In the genomic region with DNA sequence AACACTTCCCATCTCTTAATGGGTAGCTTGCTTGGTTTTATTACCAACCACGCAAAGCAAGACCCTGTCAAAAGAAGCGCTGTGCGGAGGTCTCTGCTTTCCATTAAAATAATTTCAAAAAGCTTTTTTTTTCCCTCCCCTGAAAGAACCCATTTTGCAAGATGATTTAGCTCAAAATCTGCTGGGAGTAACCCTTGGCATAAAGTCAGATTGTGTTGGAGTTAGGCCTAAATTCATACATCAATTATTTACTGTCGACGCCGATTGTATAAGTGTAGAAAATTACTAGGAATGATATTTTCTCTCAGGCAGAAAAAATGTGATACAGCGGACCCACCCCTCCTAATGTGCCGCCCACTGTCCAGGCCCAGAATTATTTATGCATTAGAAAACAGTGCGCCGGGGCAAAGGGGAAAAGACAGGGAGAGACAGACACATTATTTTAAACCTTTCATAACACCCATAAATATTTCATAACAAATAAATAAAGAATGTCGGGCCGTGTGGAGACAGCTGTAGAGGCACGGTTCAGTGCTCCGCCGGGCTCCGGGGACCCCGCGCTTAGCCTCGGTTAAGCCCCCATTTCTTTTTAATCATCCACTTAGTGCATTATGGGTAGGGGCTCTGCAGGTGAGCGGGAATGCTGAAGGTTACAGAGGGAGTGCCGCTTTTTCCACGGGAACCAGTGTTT, we compare ENCODE assay signal across 10 mouse cellular contexts.
DNase-seq lines count a peak whose midpoint lies in the region; ATAC-seq and TF ChIP-seq lines count a peak whose summit lies in the region.
"Had no signal": no experiment of that assay in that cellular context is flagged by ENCODE, and none has a peak within 500 bp of the region (broad histone marks: within the 10 kb centered on the region; RNA-seq: fewer than 3 reads in every experiment).

No protein-coding gene starts in this region.

- peak overlapping the region; percentile 33 for H3K4me2 ChIP-seq in intestine, embryonic 14.5 days (ENCODE audit: low read length)
- H3K4me2 ChIP-seq in intestine, postnatal 0 days (replicated peaks; ENCODE audit: low read depth) = no peak overlapping the region
- H3K4me2 ChIP-seq in midbrain, embryonic 13.5 days (replicated peaks) = peak overlapping the region; percentile 38
- H3K4me2 ChIP-seq in liver, embryonic 12.5 days = no peak overlapping the region

- 38% methylated on average over 22 of the region's 22 CpGs for WGBS in intestine, embryonic 14.5 days
- 52% methylated on average over 22 of the region's 22 CpGs for WGBS in intestine, postnatal 0 days
- 39% methylated on average over 22 of the region's 22 CpGs for WGBS in midbrain, embryonic 13.5 days
- WGBS in liver, embryonic 12.5 days (ENCODE audit: insufficient replicate concordance) = 62% methylated on average over 22 of the region's 22 CpGs

- ATAC-seq in intestine, embryonic 14.5 days (replicated peaks; ENCODE audit: low FRiP score, low TSS enrichment, low read depth) = no peak
- ATAC-seq in intestine, postnatal 0 days = no peak
- ATAC-seq in midbrain, embryonic 13.5 days = peak; percentile 86
- no peak for ATAC-seq in liver, embryonic 12.5 days
- ATAC-seq: inflammation-experienced regulatory T-cells, adult 6 months had no signal

- H3K4me3 ChIP-seq in intestine, embryonic 14.5 days (ENCODE audit: low read depth, low read length) = no peak overlapping the region
- H3K4me3 ChIP-seq in intestine, postnatal 0 days (ENCODE audit: low read depth, low read length) = no peak overlapping the region
- no peak overlapping the region for H3K4me3 ChIP-seq in midbrain, embryonic 13.5 days (replicated peaks)
- H3K4me3 ChIP-seq in liver, embryonic 12.5 days = no peak overlapping the region
- H3K4me3 ChIP-seq: heart, adult 2 months had no signal

- H3K27ac ChIP-seq in intestine, embryonic 14.5 days (ENCODE audit: low read depth) = no peak overlapping the region
- no peak overlapping the region for H3K27ac ChIP-seq in intestine, postnatal 0 days (ENCODE audit: low read depth, low read length)
- H3K27ac ChIP-seq in midbrain, embryonic 13.5 days = peak overlapping the region; percentile 36; the same call in 1 of the 2 replicates
- H3K27ac ChIP-seq in liver, embryonic 12.5 days = no peak overlapping the region
- H3K27ac ChIP-seq: heart, adult 2 months had no signal

- H3K36me3 ChIP-seq in intestine, embryonic 14.5 days (ENCODE audit: control insufficient read depth, insufficient read depth, low read length) = no peaks in the 10 kb centered on the region
- no peaks in the 10 kb centered on the region for H3K36me3 ChIP-seq in intestine, postnatal 0 days (ENCODE audit: control insufficient read depth, insufficient read depth)
- no peaks in the 10 kb centered on the region for H3K36me3 ChIP-seq in midbrain, embryonic 13.5 days
- H3K36me3 ChIP-seq in liver, embryonic 12.5 days = no peaks in the 10 kb centered on the region

- no peak for TF ChIP-seq CTCF in intestine, postnatal 0 days (IDR thresholded peaks at IDR 0.05; ENCODE audit: low read depth)

- H3K9me3 ChIP-seq in intestine, embryonic 14.5 days (ENCODE audit: control insufficient read depth, low read length) = no peaks in the 10 kb centered on the region
- H3K9me3 ChIP-seq in intestine, postnatal 0 days (ENCODE audit: control insufficient read depth) = no peaks in the 10 kb centered on the region
- H3K9me3 ChIP-seq in midbrain, embryonic 13.5 days = no peaks in the 10 kb centered on the region
- H3K9me3 ChIP-seq in liver, embryonic 12.5 days (replicated peaks) = no peaks in the 10 kb centered on the region

- H3K9ac ChIP-seq in intestine, embryonic 14.5 days (ENCODE audit: low read length) = no peak overlapping the region
- no peak overlapping the region for H3K9ac ChIP-seq in intestine, postnatal 0 days (ENCODE audit: low read depth, low read length)
- no peak overlapping the region for H3K9ac ChIP-seq in midbrain, embryonic 13.5 days (replicated peaks)
- H3K9ac ChIP-seq in liver, embryonic 12.5 days = no peak overlapping the region

- H3K27me3 ChIP-seq in intestine, embryonic 14.5 days (replicated peaks; ENCODE audit: control insufficient read depth, insufficient read depth, low read length) = 0 out of 2 replicates have a peak, but pooled peaks cover 4% of the 10 kb centered on the region
- no peaks in the 10 kb centered on the region for H3K27me3 ChIP-seq in intestine, postnatal 0 days (replicated peaks; ENCODE audit: control insufficient read depth, insufficient read depth, low read length)
- peaks cover 7% of the 10 kb centered on the region; the same call in 1 of the 2 replicates for H3K27me3 ChIP-seq in midbrain, embryonic 13.5 days
- H3K27me3 ChIP-seq in liver, embryonic 12.5 days (replicated peaks) = no peaks in the 10 kb centered on the region
- H3K27me3 ChIP-seq: CH12.LX had no signal

- peaks cover 3% of the 10 kb centered on the region; the same call in 1 of the 2 replicates for H3K4me1 ChIP-seq in intestine, embryonic 14.5 days (replicated peaks; ENCODE audit: control insufficient read depth, insufficient read depth, low read length)
- H3K4me1 ChIP-seq in intestine, postnatal 0 days (replicated peaks; ENCODE audit: control insufficient read depth, insufficient read depth, low read length) = no peaks in the 10 kb centered on the region
- peaks cover 21% of the 10 kb centered on the region for H3K4me1 ChIP-seq in midbrain, embryonic 13.5 days (replicated peaks)
- H3K4me1 ChIP-seq in liver, embryonic 12.5 days = no peaks in the 10 kb centered on the region

- DNase-seq in intestine, embryonic 14.5 days (ENCODE audit: low spot score) = no peak
- peak; percentile 1 for DNase-seq in urinary bladder, postnatal 25 days (ENCODE audit: low spot score)
- no peak for DNase-seq in urinary bladder, adult 18-20 months (ENCODE audit: low spot score in 2 of 2)
- DNase-seq in gastrocnemius, postnatal 25 days = no peak
- DNase-seq: heart, adult 2 months had no signal

Comparison
In these comparisons a context has a peak if more than half of its experiments do, and no peak if none do; other contexts are left out.
1. H3K4me2 ChIP-seq: peak in intestine, embryonic 14.5 days (single experiment) and midbrain, embryonic 13.5 days (single experiment); none in intestine, postnatal 0 days (single experiment) and liver, embryonic 12.5 days (single experiment).